Mouse (Mus musculus) inflammation-experienced regulatory T-cells, adult 6 months (primary cell): ENCODE data around the gene Coro7. TPM values are rescaled to one million over a fixed set of nuclear protein-coding genes. Genes with fewer than 3 reads are reported as not detected.
A peak's percentile ranks its signal among the peaks of the same experiment; 100 is the strongest.
"Not testable (repeated sequence)": the region's sequence is repeated elsewhere in the genome, so short reads cannot be mapped to it uniquely, and the experiment has no call there.

Source experiments
- ATAC-seq: one replicate; pipeline ENCODE4 v1.8.0; 2017
- polyA plus RNA-seq, 3 experiments: library from polyadenylated mRNA; unstranded; fragments of 100-300 nt; shearing (Covaris generic); gene quantifications; one replicate each; pipeline ENCODE4 v1.2.1; 2017

The Coro7 gene
- 100 to 1,000 TPM in 2 of 3 experiments, 10 to 100 TPM in 1; 94.9 to 137 (median 111) TPM for polyA plus RNA-seq

DNA sequence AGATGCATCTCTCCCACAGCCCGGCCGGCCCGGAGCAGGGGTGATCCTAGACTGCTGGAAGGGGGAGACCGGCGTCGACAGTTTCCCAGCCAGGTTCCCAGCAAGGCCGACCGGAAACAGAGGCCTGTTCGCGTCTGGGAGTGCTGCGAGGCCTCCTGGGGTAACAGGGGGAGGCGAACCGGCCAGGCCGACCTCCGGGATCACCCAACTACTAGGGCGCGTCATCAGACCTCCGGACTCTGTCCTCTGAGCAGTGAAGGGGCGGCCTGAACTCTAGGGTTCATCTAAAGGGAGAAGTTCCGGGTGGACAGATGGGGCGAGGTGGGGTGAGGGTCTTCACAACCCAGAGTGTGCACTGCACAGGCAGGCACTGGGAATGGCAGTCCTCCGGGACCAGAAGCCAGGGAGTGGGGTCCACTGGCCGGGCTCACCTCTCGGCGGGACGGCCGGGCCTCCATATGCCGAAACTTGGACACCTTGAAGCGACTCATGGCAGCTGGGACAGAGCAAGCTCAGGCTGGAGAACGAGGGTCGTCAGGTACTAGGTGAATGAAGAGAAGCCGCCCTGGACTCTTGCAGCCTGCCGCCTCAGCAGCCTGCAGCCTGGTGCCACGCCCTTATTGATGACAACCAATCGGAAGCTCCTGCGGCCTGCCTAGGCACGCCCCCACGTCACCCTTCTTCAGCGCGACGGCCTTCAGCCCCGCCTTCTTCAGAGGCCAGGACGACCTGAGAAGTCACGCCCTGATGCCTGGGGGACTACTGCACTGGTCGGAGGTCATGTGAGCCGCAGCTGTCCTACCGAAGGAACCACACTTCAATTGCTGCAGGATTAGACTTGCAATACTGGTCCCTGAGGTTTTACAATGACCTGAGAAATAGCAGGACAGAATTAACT, at the start of gene Coro7:
Gene Coro7 (minus strand): TSS at position 657 of the 898 bp plus-strand sequence.
- ATAC-seq = peak; percentile 80

DNA sequence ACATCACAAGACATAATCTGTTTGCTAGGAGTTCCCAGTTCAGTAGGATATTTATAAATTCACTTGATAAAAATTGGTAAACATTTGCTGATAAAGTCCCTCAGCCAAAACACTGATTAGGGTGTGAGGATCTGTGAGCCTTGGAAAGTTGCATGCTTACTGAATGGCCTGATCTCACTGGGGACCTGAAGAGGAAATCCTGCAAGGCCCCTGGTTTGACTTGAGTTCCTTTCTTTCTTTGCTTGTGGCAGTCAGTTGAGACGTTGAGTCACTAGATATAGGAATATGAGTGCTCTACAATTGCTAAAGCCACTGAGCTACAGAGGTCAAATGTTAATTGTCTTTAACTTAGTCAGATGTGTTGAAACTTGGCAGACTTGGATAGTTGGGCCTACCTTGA, 48.4 kb upstream of the Coro7 start:
- ATAC-seq = no peak

DNA sequence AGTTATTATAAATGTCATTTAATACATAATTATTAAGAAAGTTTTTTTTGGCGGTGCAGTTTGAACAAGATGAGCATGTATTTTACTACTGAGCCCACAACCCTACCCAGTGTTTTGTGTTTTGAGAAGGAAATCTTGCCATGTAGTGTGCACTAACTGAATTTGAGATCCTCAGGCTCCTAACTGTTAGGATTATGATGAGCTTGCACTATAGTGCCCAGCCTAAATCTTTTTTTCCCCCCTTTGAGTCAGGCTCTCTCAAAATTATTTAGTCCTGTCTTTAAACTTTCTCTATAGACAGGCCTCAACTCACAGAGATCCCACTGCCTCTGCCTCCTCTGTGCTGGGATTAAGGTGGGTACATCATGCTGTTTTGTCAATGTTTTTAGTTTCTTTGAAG, 47.9 kb upstream of the Coro7 start:
- no peak for ATAC-seq

DNA sequence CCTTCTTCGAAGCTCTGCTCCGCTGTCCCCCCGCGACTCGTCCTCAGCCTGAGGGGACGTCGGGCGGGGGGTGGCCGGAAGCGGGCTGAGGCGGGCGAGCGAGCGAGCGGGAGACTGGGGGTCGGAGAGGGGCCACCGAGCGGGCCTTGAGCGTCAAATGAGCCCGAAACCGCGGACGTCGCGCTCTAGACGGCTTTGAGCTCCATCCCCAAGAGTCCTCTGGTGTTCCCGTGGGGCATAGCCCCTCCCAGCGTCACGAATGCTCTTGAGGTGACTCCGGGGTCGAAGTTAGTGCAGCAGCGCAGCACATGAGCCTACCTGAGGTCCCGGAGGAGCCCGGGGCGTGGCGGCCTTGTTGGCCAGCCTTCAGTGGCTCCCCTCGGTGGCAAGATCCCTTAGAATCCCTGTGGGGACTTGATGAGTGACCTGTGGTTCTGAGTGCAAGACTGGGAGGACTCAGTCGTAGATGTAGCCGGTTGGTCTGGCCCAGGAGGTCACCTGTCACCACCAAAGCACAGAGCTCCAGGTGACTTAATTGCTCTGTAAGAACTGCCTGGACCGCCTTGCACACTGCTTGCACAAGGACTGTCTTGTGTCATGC, 47.1 kb upstream of the Coro7 start:
- peak; percentile 69 for ATAC-seq

DNA sequence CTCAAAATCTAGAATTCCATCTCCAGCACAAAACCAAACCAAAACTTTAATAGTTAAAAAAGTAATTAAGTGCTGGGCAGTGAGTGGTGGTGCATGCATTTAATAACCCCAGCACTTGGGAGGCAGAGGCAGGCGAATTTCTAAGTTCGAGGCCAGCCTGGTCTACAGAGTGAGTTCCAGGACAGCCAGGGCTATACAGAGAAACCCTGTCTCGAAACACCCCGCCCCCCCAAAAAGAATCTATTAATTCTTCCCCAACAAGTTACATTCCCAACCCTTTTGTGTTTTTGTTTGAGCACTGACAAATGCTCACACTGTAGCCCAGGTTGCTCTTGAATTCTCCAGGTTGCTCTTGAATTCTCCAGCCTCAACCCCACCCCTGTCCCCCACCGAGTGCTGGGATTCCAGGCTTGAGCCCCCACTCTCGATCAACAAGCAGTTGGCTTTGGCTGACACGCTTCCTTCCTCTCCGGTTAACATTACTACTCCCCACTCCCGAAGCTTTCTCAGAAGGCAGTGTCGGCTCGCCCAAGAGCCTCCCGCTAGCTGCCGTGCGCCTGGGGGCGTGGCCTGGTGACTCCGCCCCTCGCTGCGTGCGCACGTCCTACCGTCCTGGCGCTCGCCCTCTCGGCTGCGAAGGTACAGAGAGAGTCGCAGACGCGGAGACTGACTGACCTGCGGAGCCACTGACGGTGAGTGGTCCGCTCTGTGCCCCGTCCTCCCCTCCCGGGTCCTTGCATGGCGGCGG, 46.4 kb upstream of the Coro7 start, which contains the start of gene Hmox2:
Gene Hmox2 (plus strand): TSS at position 582 of the 748 bp plus-strand sequence.
- peak; percentile 88 for ATAC-seq

DNA sequence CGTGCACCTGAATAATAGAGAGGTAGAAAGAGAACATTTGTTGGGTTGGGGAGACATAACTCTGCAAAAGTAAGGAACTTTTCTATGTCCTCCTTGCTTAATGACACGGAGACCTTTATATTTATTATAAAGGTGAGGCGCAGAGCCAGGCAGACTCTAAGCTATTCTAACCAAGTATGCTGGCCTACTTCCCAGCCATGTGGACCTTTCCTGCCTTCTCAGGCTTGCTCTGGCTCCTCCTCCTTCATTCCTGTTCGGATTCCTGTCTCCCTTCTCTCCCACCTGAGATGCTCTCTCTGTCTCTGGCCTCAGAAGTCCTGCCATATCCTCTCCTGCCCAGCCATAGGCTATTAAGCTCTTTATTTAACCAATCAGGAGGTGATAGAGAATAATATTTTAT, 45.7 kb upstream of the Coro7 start:
- no peak for ATAC-seq

DNA sequence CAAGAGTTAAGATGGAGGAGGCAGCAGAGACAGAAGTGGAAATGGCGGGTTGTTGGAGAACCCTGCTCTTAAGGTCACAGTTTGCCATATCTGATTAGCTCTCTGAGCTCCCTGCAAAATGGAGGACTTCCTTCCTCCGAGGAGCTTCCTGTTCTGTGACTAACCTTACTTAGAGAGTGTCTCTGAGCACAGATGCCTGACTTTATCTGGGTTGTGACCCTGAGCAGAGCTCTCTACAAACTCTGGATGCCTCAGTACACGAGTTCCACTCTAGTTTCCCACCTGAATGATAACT, 43.3 kb upstream of the Coro7 start:
- no peak for ATAC-seq

DNA sequence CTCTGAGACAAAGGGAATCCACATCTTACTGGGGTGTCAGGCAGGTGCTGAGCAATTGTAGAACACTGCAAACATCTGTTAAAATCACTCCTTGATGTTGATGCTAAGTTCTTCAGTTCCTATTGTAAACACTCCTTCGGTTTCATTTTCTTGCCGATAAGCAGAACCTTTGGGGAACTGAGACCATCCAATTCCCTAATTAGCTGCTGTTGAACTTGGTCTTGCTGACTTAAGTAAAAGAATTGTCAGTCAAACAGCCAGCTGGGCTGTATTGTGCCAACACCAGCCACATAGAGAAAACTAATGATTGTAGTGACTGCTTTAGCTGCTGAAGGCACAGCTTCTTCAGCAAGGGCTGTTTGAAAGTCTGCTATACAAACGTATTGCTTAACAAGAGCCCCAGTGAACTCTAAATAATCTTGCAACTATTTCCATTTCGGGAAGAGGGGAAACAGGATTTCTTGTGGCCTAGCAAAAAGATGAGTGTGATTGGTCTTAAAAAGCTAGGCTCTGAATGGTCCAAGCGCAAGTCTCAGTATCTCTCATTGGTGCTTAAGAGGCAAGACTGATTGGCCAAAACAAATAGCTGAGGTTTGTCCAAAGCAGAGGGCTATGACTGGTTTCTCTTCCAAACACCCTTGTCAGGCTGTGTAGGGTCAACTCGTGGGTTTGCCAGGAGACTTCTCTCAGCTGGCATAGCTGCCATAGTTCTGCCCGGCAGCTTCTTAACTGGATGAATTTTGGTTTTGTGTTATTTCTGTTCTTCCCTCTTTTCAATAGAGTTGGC, 42.7 kb upstream of the Coro7 start:
- no peak for ATAC-seq

DNA sequence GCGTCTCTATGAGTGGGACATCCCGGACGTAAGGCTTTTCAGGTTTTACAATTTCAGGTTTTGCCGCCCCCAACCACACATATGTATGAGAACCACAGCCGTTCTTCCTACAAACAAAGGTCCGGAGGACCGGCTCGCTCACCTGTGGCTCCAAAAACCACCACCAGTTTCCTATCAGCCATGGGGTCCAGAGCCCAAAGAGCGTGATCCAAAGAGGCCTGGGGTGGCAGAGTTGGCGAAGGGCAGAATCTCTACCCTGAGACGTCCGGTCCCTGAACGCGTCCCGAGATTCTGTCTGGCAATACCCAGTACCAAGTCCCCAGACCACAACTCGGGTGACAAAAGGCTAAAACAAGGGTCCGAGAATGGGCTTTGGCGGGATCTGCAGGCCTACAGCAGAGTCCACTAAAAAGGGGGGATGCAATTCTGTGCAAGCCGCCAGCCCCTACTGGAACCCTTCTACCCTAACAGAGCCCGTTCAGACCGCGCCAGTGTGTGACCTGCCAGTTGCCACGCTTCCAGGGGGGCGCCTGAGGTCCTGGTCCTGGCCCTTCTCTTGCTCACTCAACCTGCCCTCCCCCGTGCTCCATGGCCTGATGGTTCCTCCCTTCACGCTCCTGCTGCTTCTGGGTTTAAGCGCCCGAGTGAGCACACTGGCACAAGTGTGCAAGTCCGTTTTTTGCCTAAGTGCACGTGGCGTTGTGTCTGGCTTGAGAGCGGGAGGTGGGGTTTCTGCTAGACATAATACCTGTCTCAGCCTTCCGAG, 39.4 kb upstream of the Coro7 start, which contains the start of gene Nmral1:
Gene Nmral1 (minus strand): TSS at position 604 of the 766 bp plus-strand sequence.
- peak; percentile 63 for ATAC-seq

DNA sequence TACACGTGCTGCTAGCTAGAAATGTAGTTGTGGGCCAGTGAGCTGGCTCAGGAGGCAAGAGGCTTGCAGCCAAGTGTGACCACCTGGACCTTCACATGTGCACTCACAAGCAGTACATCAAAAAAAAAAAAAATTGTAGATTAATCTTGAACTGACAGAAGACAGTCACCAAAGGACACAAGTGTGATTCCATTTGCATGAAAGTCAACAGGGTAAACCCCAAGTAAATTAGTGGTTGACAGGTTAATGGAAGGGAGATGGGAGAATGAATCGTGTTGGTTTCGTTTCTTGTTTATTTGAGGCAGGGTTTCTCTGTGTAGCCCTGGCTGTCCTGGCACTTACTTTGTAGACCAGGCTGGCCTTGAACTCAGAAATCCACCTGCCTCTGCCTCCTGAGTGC, 38.3 kb upstream of the Coro7 start:
- ATAC-seq = no peak

DNA sequence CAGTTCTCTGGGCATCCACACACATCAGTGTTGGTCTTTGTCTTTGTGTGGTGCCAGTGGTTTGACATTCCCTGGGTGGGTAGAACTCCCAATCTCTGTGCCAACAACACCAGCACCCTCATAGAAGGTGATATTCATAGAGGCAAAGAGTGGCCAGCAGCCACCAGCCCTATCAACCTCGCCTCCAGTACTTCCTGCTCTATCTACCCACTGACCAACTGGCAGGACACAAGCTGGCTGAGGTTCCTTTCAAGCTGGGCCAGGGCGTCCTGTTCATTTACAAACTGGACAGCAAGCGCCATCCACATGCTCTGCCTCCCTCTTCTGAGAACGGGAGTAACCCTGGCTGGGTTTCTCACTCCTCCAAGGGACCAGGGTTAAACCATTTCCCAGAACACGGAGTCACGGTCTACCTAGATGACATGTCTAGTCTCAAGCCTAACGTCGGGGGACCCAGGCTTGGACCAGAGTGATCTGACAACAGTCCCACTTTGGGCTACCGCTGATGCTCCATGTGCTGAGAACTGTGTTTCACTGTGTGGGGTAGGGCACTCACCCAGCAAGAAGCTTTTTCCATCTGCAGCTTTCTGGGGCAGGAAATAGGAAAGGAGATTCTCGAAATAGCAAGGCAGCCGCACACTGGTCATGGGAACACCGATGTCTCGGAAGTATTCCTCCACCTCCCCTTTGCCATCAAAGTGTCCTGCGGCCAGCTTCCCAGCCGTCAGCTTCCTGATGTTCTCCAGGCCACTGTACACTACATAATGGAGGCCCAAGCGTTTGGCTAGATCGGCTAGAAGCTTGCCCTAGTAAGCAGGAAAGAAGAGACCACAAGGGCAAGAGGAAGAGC, 34.5 kb upstream of the Coro7 start:
- no peak for ATAC-seq

DNA sequence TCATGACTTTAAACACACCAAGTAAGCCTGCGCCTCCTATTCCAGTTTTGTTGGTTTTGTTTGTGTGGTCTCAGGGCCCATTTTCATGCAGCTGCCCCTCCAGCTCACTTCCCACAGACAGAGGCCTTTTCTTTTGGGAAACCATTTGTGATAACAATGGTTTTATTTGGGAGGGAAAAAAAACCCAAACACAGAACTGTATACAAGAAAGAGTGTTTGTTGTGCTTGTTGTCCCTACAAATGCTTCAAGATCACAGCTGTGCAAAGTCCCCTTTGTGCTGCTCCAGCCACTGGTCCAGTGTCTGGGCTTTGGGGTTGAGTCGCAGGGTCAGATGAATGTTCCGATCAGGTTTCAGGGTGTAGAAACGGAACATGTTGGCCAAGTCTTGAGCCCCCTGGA, 31.6 kb upstream of the Coro7 start:
- no peak for ATAC-seq

DNA sequence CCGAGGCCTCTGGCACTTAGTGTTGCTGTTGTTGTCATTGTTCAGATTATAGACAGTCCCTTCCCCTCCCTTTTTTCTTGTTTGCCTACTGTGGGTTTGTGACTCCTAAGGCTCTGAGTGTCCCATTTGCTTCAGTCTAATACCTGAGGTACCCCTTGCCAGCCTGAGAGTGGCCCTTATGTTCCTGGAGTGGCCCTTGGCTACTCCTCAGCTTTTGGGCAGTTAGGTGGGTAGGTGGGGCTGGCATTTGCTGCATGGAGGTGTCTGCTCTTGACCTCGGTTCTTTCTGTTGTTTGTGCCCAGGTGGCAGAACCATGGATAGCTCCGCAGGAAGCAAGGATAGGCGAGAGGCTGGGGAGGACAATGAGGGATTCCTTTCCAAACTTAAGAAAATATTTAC, 26.0 kb upstream of the Coro7 start:
- no peak for ATAC-seq

DNA sequence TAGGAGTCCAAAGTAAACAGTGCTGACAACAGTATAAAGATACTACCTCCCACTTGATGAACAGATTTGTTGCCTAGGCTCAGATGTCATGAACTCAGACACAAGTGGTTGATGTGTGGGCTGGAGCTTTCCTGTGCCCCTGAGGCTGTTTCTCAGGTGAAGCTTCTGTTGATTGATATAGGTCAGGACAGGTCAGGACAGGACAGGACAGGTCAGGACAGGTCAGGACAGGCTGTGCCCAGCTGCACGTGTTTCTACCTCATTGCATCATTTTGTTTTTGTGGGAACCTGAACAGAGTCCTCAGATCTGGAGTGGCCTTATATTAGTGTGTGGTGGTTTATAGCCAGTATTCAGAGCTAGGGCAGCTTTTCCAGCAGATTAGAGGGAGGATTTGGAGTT, 23.1 kb upstream of the Coro7 start:
- no peak for ATAC-seq

DNA sequence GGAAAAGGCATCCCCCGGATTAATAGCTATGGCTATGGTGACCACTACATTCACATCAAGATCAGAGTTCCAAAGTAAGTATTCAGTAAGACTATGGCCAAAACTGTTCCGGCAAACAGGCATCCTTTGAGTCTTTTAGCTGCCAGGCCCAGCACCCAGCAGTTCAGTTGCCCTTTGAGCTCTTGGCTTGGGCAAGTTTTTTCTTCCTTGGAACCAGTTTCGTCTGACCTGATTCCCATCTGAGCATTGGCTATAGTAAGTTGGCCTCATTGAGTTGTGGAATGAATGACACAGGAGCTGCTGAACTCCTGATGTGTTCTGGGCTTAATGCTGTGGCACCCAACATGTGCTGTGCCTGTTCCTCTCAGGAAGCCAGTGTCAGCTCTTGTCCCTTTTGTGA, 21.6 kb upstream of the Coro7 start:
- ATAC-seq = no peak

DNA sequence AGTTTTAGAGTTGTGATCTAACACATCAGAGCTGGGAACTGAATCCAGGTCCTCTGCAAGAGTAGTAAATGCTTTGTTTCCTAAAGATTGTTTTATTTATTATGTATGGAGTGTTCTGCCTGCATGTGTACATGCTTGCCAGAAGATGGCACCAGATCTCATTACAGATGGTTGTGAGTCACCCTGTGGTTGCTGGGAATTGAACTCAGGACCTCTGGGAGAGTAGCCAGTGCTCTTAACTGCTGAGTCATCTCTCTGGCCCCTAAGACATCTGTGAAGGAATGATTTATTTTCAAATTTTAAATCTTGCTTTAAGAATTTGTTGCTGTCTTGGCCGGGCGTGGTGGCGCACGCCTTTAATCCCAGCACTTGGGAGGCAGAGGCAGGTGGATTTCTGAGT, 9.8 kb upstream of the Coro7 start:
- not testable (repeated sequence) for ATAC-seq

DNA sequence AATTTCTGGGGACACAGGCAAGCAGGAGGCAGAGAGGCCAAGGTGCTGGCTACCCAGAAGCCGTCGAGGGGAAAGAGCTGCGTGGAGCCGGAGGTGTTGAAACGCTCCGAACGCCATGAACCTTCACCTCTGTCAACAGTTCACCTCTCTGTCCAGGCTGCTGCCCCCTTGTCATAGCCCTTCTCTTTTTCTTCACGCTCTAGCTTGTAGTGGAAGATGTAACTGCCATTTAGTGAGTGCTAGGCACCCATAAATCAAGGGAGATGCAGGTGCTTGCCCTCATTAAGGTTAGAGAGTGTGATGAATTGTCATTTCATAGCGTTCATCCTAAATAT, 4.8 kb upstream of the Coro7 start:
- ATAC-seq = no peak

DNA sequence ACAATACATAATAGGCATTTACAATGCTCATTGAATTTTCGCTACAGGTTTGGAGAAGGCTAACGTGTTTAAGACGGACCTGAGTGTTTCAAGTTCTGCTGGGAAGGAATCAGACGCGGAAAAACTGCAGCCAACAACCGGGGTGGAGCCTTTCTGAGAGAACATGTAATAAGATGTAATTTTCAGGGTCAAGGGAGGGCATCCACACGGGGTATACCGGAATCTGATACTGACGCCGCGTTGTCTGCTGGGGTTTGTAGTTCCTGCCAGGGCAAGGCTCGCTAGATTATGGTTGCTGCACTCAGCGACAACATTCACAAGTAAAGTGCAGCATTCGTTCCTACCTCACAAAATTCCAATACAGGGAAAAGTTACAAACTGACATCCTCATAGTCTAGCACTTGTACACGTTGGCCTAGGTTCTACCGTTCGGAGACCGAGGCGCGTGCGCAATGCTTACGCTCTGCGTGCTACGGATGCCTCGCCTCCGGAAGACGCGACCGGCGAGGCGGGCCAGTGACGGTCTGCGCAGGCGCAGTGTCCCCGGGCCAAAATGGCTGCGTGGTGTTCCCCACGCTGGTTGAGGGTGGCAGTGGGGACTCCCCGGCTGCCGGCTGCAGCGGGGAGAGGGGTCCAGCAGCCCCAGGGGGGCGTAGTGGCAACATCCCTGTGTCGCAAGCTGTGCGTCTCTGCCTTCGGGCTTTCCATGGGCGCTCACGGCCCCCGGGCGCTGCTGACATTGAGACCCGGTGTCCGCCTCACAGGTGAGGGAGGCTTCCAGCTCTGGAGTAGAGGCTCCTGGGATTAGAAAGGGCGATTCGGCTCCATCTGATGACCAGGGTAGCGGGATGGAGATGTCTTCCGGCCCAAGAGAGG, 4.2 kb upstream of the Coro7 start:
- ATAC-seq = peak; percentile 78

DNA sequence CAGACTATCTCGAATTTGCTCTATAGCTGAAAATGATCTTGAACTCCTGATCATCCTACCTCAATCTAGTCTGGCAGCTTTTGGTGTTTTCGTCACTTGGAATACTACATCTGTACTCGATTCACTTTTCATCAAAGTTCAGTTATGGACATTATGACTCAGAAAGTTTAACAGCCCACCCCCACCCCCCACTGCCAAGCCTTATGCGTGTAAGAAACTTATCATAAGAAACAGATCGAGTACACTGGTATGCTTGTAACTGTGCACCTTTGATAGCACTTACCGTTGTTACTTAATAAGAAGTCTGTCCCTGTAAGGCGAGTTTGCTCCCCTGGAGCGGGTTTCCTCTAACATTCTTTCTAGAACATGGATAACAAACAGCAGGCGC, 3.6 kb upstream of the Coro7 start:
- no peak for ATAC-seq

DNA sequence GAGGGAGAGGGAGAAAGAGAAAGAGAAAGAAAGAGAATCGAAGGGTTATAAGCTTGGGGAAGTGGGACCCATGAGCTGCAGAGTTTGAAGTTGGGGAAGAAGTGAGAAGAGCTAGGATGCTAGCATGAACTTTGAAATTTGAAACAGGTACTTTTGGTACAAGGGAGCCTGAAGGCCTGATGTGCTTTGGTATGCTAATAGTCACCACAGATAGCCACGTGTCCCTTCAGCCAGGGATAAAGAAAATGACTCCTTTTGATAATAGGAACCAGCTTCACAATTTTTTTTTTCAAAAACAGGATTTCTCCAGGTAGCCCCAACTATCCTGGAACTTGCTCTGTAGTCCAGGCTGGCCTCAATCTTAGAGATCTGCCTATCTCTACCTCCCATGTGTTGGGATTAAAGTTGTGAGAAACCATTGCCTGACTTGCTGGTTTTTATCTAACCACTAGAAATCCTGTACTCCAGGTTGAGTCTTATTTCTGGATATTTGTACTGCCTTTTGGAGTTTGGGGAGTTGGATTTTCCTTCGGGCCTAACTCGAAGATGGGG, 3.1 kb upstream of the Coro7 start:
- ATAC-seq = no peak
